17 mouse cellular contexts compared by ENCODE assay signal in genomic region chr16:11729111-11729510, GRCm38 (mm10).
DNase-seq lines count a peak whose midpoint lies in the region; ATAC-seq lines count a peak whose summit lies in the region.
"Had no signal": no experiment of that assay in that cellular context is flagged by ENCODE, and none has a peak within 500 bp of the region (broad histone marks: within the 10 kb centered on the region; RNA-seq: fewer than 3 reads in every experiment).

No protein-coding gene starts in this region.

- peak; percentile 8 for DNase-seq in thymus, postnatal 0 days (ENCODE audit: low spot score)
- no peak for DNase-seq in thymus, postnatal 4 days
- no peak for DNase-seq in MN1 (ENCODE audit: low spot score)
- no peak for DNase-seq in thymus, postnatal 25 days
- DNase-seq: adrenal gland, adult 2 months; adrenal gland, postnatal 25 days; B cell, adult 2 months; cerebellum, adult 2 months; cerebellum, postnatal 10 days; embryo, embryonic 11 days; gastrocnemius, postnatal 14 days; heart, postnatal 4 days had no signal

- ATAC-seq in common myeloid progenitor, adult 5-6 weeks (replicated peaks; ENCODE audit: low read depth, poor library complexity, severe bottlenecking): peak; percentile 78
- ATAC-seq in megakaryocyte progenitor cell, adult 5-6 weeks (replicated peaks; ENCODE audit: poor library complexity): peak; percentile 80
- ATAC-seq: forebrain, embryonic 14.5 days; hindbrain, postnatal 0 days; Patski had no signal
